16 mouse cellular contexts compared by ENCODE assay signal in the genomic region with DNA sequence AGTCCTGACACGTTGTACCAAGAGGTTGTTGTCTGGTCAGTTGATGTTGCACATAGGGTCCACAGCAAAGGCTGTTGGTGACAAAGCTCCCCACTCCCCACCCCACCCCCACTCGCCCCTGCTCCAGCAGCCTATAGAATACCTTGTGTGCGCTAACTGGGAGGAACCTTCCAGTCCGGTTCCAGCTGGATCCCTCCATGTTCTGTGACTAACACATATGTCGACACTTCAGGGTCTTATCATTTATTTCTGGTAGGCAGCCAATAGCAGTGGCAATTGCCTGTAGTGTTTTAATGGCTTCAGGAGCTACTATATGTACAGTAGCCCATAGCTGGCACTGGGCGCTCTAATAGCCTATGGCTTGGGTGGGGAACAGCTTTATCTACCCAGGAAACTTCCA. TPM values are rescaled to one million over a fixed set of nuclear protein-coding genes. Genes with fewer than 3 reads are reported as not detected.
DNase-seq lines count a peak whose midpoint lies in the region; ATAC-seq lines count a peak whose summit lies in the region.
"Had no signal": no experiment of that assay in that cellular context is flagged by ENCODE, and none has a peak within 500 bp of the region (broad histone marks: within the 10 kb centered on the region; RNA-seq: fewer than 3 reads in every experiment).

No protein-coding gene starts in this region.

- H3K4me2 ChIP-seq in heart, embryonic 14.5 days (ENCODE audit: low read length): peak overlapping the region; percentile 47
- H3K4me2 ChIP-seq: forebrain, embryonic 15.5 days; hindbrain, embryonic 14.5 days; intestine, embryonic 15.5 days; midbrain, embryonic 15.5 days had no signal

- H3K9ac ChIP-seq in heart, embryonic 14.5 days (ENCODE audit: low read length): 0 out of 2 replicates have a peak overlapping the region, but pooled peaks have one; percentile 17
- H3K9ac ChIP-seq: forebrain, embryonic 15.5 days; hindbrain, embryonic 14.5 days; intestine, embryonic 15.5 days; midbrain, embryonic 15.5 days had no signal

- no peaks in the 10 kb centered on the region for H3K27me3 ChIP-seq in heart, embryonic 14.5 days (ENCODE audit: control insufficient read depth, insufficient read depth, low read length)
- H3K27me3 ChIP-seq: CH12.LX; forebrain, embryonic 15.5 days; intestine, embryonic 15.5 days; midbrain, embryonic 15.5 days had no signal

- no peak for DNase-seq in heart, postnatal 36 days
- DNase-seq in 3T3-L1 (ENCODE audit: low read depth, low spot score): peak; percentile 64
- DNase-seq in 416B (ENCODE audit: low read depth): peak; percentile 38
- peak; percentile 26 for DNase-seq in ZHBTc4 (ENCODE audit: low read depth, low spot score)
- DNase-seq in layer of hippocampus, adult 18-20 months (ENCODE audit: low spot score in 2 of 2): no peak
- DNase-seq in kidney, postnatal 4 days: no peak
- DNase-seq: kidney, postnatal 25 days; lung, adult 18-20 months; thymus, postnatal 25 days had no signal

- peak overlapping the region; percentile 40 to 43; a peak in 3 of 4 replicates for H3K27ac ChIP-seq in heart, embryonic 14.5 days (replicated peaks in 1 of 2; ENCODE audit: control insufficient read depth in 1 of 2, insufficient read depth in 1 of 2, low read depth in 2 of 2, low read length in 2 of 2)
- H3K27ac ChIP-seq: embryonic facial prominence, embryonic 10.5 days; forebrain, embryonic 15.5 days; hindbrain, embryonic 14.5 days; intestine, embryonic 15.5 days; midbrain, embryonic 15.5 days had no signal

- H3K9me3 ChIP-seq in heart, embryonic 14.5 days (ENCODE audit: control insufficient read depth, low read length): no peaks in the 10 kb centered on the region
- H3K9me3 ChIP-seq: forebrain, embryonic 15.5 days; intestine, embryonic 15.5 days; midbrain, embryonic 15.5 days had no signal

- peak overlapping the region in 1 of 2 experiments; percentile 14; a peak in 1 of 4 replicates for H3K4me3 ChIP-seq in heart, embryonic 14.5 days (ENCODE audit: control insufficient read depth in 1 of 2, insufficient read depth in 1 of 2, low read depth in 1 of 2, low read length in 2 of 2)
- H3K4me3 ChIP-seq: embryonic facial prominence, embryonic 10.5 days; forebrain, embryonic 15.5 days; intestine, embryonic 15.5 days; midbrain, embryonic 15.5 days had no signal

- H3K36me3 ChIP-seq in heart, embryonic 14.5 days (ENCODE audit: control insufficient read depth, insufficient read depth, low read length): 0 out of 2 replicates have a peak, but pooled peaks cover 2% of the 10 kb centered on the region
- H3K36me3 ChIP-seq: forebrain, embryonic 15.5 days; intestine, embryonic 15.5 days; midbrain, embryonic 15.5 days had no signal

- ATAC-seq in heart, embryonic 14.5 days (ENCODE audit: insufficient number of reproducible peaks, insufficient read depth, low FRiP score, low read depth): peak; percentile 38; the same call in 1 of the 2 replicates
- ATAC-seq: forebrain, embryonic 15.5 days; intestine, embryonic 15.5 days; midbrain, embryonic 15.5 days had no signal

- WGBS in heart, embryonic 14.5 days: 39% methylated on average over 6 of the region's 6 CpGs

- peaks cover 20 to 49% of the 10 kb centered on the region in 2 experiments for H3K4me1 ChIP-seq in heart, embryonic 14.5 days (ENCODE audit: control insufficient read depth in 2 of 2, insufficient read depth in 2 of 2, low read length in 2 of 2)

- intact Hi-C loops in heart, postnatal 36 days (cut with DNase I): no loop called here

RNA-seq across cellular contexts. Expression of a gene that starts 1.9 kb away (rescaled TPM):
- polyA plus RNA-seq in heart, embryonic 14.5 days (2014; fragmentation: Nextera tagmentation; extraction: Ambion mirVana): 11.0 and 12.0 TPM in 2 replicates
- total RNA-seq in heart, postnatal 36 days (2021): 10 to 100 TPM; 33.6 to 35.1 TPM
- 10 to 100 TPM; 59.5 to 60.3 TPM for total RNA-seq in layer of hippocampus, adult 18-20 months (2021)

Comparison
In these comparisons a context has a peak if more than half of its experiments do, and no peak if none do; other contexts are left out.
1. DNase-seq: peak in 3T3-L1 (single experiment), 416B (single experiment) and ZHBTc4 (single experiment); none in heart, postnatal 36 days (0 of 2), layer of hippocampus, adult 18-20 months (0 of 2) and kidney, postnatal 4 days (0 of 2).